Mouse (Mus musculus) kidney, adult 2 months (tissue): Measurements from ENCODE around the gene Lamtor5.

Experiments used
- CTCF ChIP-seq: fragments of 200-500 bp; conservative IDR thresholded peaks from 2 replicates; pipeline ENCODE4 v1.5.1; 2011; ENCODE audit warnings: low read depth, mild to moderate bottlenecking, control low read depth, low read length, moderate library complexity, mixed read lengths; ENCODE audit not compliant: insufficient read depth, insufficient read length
- POLR2A ChIP-seq: fragments of 200-500 bp; IDR thresholded peaks from one replicate; pipeline ENCODE4 v1.6.1; 2011; ENCODE audit warnings: low read depth, low read length, control low read depth

- TF ChIP-seq CTCF (no peak), POLR2A (no peak)
Observed at GRCm38 (mm10) chr3:107229221-107229620, 49.4 kb upstream of the Lamtor5 start.
